Mouse (Mus musculus): ENCODE results near the gene Slu7. TPM values are rescaled to one million over a fixed set of nuclear protein-coding genes. Genes with fewer than 3 reads are reported as not detected.

The Slu7 gene
- polyA plus RNA-seq, 1 experiment from 2014 or later: 56.0 TPM

- no peak for ATAC-seq
- no peak overlapping the region for H3K9ac ChIP-seq (replicated peaks; ENCODE audit: low read depth)
- H3K27me3 ChIP-seq (replicated peaks; ENCODE audit: insufficient read depth, low read length): no peaks in the 10 kb centered on the region
- H3K27ac ChIP-seq (ENCODE audit: low read length): no peak overlapping the region
- H3K4me1 ChIP-seq (ENCODE audit: insufficient read depth, low read depth, low read length): no peaks in the 10 kb centered on the region; the same call in 1 of the 2 replicates
- H3K36me3 ChIP-seq (ENCODE audit: insufficient read depth, low read length): no peaks in the 10 kb centered on the region
- no peak overlapping the region for H3K4me3 ChIP-seq (ENCODE audit: low read depth, low read length)
- TF ChIP-seq CTCF (IDR thresholded peaks at IDR 0.05) (no peak), EP300 (IDR thresholded peaks at IDR 0.05) (no peak)
- no peaks in the 10 kb centered on the region for H3K9me3 ChIP-seq (ENCODE audit: low read length)
- H3K4me2 ChIP-seq (replicated peaks; ENCODE audit: low read depth, low read length): no peak overlapping the region
- 77% methylated on average over 7 of the region's 7 CpGs for WGBS
- no peak for DNase-seq (ENCODE audit: low spot score)
These were observed 44.4 kb upstream of the Slu7 start for GRCm38 (mm10) chr11:43389118-43389517.

- 28% methylated on average over 2 of the region's 2 CpGs for WGBS
- DNase-seq (ENCODE audit: low spot score): no peak
- H3K9ac ChIP-seq (replicated peaks; ENCODE audit: low read depth): no peak overlapping the region
These were observed 40.8 kb upstream of the Slu7 start for GRCm38 (mm10) chr11:43392757-43393156.

GRCm38 (mm10) chr11:43393325-43393724 lies 40.2 kb upstream of the Slu7 start:
- DNase-seq (ENCODE audit: low spot score): no peak
- TF ChIP-seq CTCF (IDR thresholded peaks at IDR 0.05): no peak
- no peak for TF ChIP-seq EP300 (IDR thresholded peaks at IDR 0.05)
- ATAC-seq: no peak
- no peaks in the 10 kb centered on the region for H3K36me3 ChIP-seq (ENCODE audit: insufficient read depth, low read length)
- no peak overlapping the region for H3K4me3 ChIP-seq (ENCODE audit: low read depth, low read length)
- H3K9ac ChIP-seq (replicated peaks; ENCODE audit: low read depth): no peak overlapping the region
- H3K4me1 ChIP-seq (ENCODE audit: insufficient read depth, low read depth, low read length): no peaks in the 10 kb centered on the region; the same call in 1 of the 2 replicates
- H3K27me3 ChIP-seq (replicated peaks; ENCODE audit: insufficient read depth, low read length): no peaks in the 10 kb centered on the region
- H3K27ac ChIP-seq (ENCODE audit: low read length): no peak overlapping the region
- no peaks in the 10 kb centered on the region for H3K9me3 ChIP-seq (ENCODE audit: low read length)
- no peak overlapping the region for H3K4me2 ChIP-seq (replicated peaks; ENCODE audit: low read depth, low read length)
- WGBS: 89% methylated on average over 4 of the region's 4 CpGs

More at GRCm38 (mm10) chr11:43392757-43393156, 40.8 kb upstream of the Slu7 start:
- H3K4me2 ChIP-seq (replicated peaks; ENCODE audit: low read depth, low read length): no peak overlapping the region
- no peaks in the 10 kb centered on the region for H3K9me3 ChIP-seq (ENCODE audit: low read length)
- ATAC-seq: no peak
- H3K27me3 ChIP-seq (replicated peaks; ENCODE audit: insufficient read depth, low read length): no peaks in the 10 kb centered on the region
- H3K27ac ChIP-seq (ENCODE audit: low read length): no peak overlapping the region
- no peak overlapping the region for H3K4me3 ChIP-seq (ENCODE audit: low read depth, low read length)
- TF ChIP-seq EP300 (IDR thresholded peaks at IDR 0.05): no peak
- no peak for TF ChIP-seq CTCF (IDR thresholded peaks at IDR 0.05)
- no peaks in the 10 kb centered on the region for H3K36me3 ChIP-seq (ENCODE audit: insufficient read depth, low read length)
- H3K4me1 ChIP-seq (ENCODE audit: insufficient read depth, low read depth, low read length): no peaks in the 10 kb centered on the region; the same call in 1 of the 2 replicates

GRCm38 (mm10) chr11:43395073-43395948 lies 38.2 kb upstream of the Slu7 start:
- 47% methylated on average over 14 of the region's 14 CpGs for WGBS
- no peak overlapping the region for H3K4me3 ChIP-seq (ENCODE audit: low read depth, low read length)
- DNase-seq (ENCODE audit: low spot score) (peak; percentile 25), ATAC-seq (peak; percentile 61)
- H3K9me3 ChIP-seq (ENCODE audit: low read length): no peaks in the 10 kb centered on the region
- TF ChIP-seq CTCF (IDR thresholded peaks at IDR 0.05) (no peak), EP300 (IDR thresholded peaks at IDR 0.05) (no peak)
- H3K4me1 ChIP-seq (ENCODE audit: insufficient read depth, low read depth, low read length): no peaks in the 10 kb centered on the region
- H3K27me3 ChIP-seq (replicated peaks; ENCODE audit: insufficient read depth, low read length): no peaks in the 10 kb centered on the region
- H3K36me3 ChIP-seq (ENCODE audit: insufficient read depth, low read length): no peaks in the 10 kb centered on the region
- no peak overlapping the region for H3K27ac ChIP-seq (ENCODE audit: low read length)
- H3K9ac ChIP-seq (replicated peaks; ENCODE audit: low read depth): no peak overlapping the region
- H3K4me2 ChIP-seq (replicated peaks; ENCODE audit: low read depth, low read length): no peak overlapping the region

GRCm38 (mm10) chr11:43396246-43396645 lies 37.3 kb upstream of the Slu7 start:
- Histone ChIP-seq H3K9me3 (ENCODE audit: low read length) (no peaks in the 10 kb centered on the region), H3K9ac (replicated peaks; ENCODE audit: low read depth) (no peak overlapping the region), H3K4me3 (ENCODE audit: low read depth, low read length) (no peak overlapping the region), H3K36me3 (ENCODE audit: insufficient read depth, low read length) (no peaks in the 10 kb centered on the region), H3K4me1 (ENCODE audit: insufficient read depth, low read depth, low read length) (no peaks in the 10 kb centered on the region), H3K27ac (ENCODE audit: low read length) (no peak overlapping the region), H3K27me3 (replicated peaks; ENCODE audit: insufficient read depth, low read length) (no peaks in the 10 kb centered on the region), H3K4me2 (replicated peaks; ENCODE audit: low read depth, low read length) (no peak overlapping the region)
- TF ChIP-seq EP300 (IDR thresholded peaks at IDR 0.05) (no peak), CTCF (IDR thresholded peaks at IDR 0.05) (no peak)
- 90% methylated on average over 4 of the region's 4 CpGs for WGBS
- no peak for DNase-seq (ENCODE audit: low spot score)
- ATAC-seq: no peak

GRCm38 (mm10) chr11:43396672-43397071 lies 36.9 kb upstream of the Slu7 start:
- no peak for TF ChIP-seq CTCF (IDR thresholded peaks at IDR 0.05)
- no peak for TF ChIP-seq EP300 (IDR thresholded peaks at IDR 0.05)

More at GRCm38 (mm10) chr11:43396672-43397071, 36.9 kb upstream of the Slu7 start:
- Histone ChIP-seq H3K36me3 (ENCODE audit: insufficient read depth, low read length) (no peaks in the 10 kb centered on the region), H3K27ac (ENCODE audit: low read length) (no peak overlapping the region), H3K4me3 (ENCODE audit: low read depth, low read length) (no peak overlapping the region), H3K4me2 (replicated peaks; ENCODE audit: low read depth, low read length) (no peak overlapping the region), H3K27me3 (replicated peaks; ENCODE audit: insufficient read depth, low read length) (no peaks in the 10 kb centered on the region), H3K9ac (replicated peaks; ENCODE audit: low read depth) (no peak overlapping the region), H3K9me3 (ENCODE audit: low read length) (no peaks in the 10 kb centered on the region), H3K4me1 (ENCODE audit: insufficient read depth, low read depth, low read length) (no peaks in the 10 kb centered on the region)
- no peak for ATAC-seq
- no peak for DNase-seq (ENCODE audit: low spot score)
- 48% methylated on average over 7 of the region's 7 CpGs for WGBS
